Mouse (Mus musculus) spleen, postnatal 10 days (tissue): Measurements from ENCODE around the gene Trp53bp1.

Source experiments
- DNase-seq, 2 experiments: peaks; one replicate each; pipeline ENCODE4 v3.0.0; 2021 to 2022; ENCODE audit warnings: low spot score in 2 of 2

Trp53bp1 gene

GRCm38 (mm10) chr2:121271236-121271927, at the start of gene Trp53bp1:
TSS of gene Trp53bp1 (minus strand) at chr2:121271407.
- peak; percentile 93 to 95 for DNase-seq

- DNase-seq: no peak
These were observed 45.1 kb upstream of the Trp53bp1 start for GRCm38 (mm10) chr2:121316278-121316677.

GRCm38 (mm10) chr2:121308997-121309416, 37.8 kb upstream of the Trp53bp1 start:
- DNase-seq: no peak

GRCm38 (mm10) chr2:121300036-121300435, 28.8 kb upstream of the Trp53bp1 start:
- DNase-seq: no peak

GRCm38 (mm10) chr2:121299471-121299870, 28.3 kb upstream of the Trp53bp1 start:
- no peak for DNase-seq

GRCm38 (mm10) chr2:121298131-121298530, 26.9 kb upstream of the Trp53bp1 start:
- DNase-seq: no peak

- no peak for DNase-seq
These were observed 26.5 kb upstream of the Trp53bp1 start for GRCm38 (mm10) chr2:121297701-121298100.

GRCm38 (mm10) chr2:121296754-121297231, 25.6 kb upstream of the Trp53bp1 start:
- DNase-seq: no peak

- DNase-seq: no peak
These were observed 24.7 kb upstream of the Trp53bp1 start for GRCm38 (mm10) chr2:121295608-121296571.

- DNase-seq: no peak
These were observed 23.8 kb upstream of the Trp53bp1 start for GRCm38 (mm10) chr2:121294753-121295607.

- no peak for DNase-seq
These were observed 23.0 kb upstream of the Trp53bp1 start for GRCm38 (mm10) chr2:121294182-121294581.

- DNase-seq: no peak
These were observed 21.3 kb upstream of the Trp53bp1 start for GRCm38 (mm10) chr2:121292316-121293013.

- no peak for DNase-seq
These were observed 18.7 kb upstream of the Trp53bp1 start for GRCm38 (mm10) chr2:121289730-121290540.

- DNase-seq: peak; percentile 86 to 92
These were observed 17.9 kb upstream of the Trp53bp1 start, which contains the start of gene Map1a for GRCm38 (mm10) chr2:121288901-121289729. TSS of gene Map1a (plus strand) at chr2:121289600.

- no peak for DNase-seq
These were observed 16.6 kb upstream of the Trp53bp1 start for GRCm38 (mm10) chr2:121287850-121288249.

- DNase-seq: no peak
These were observed 815 bp upstream of the Trp53bp1 start for GRCm38 (mm10) chr2:121271928-121272516.

- no peak for DNase-seq
These were observed 529 bp downstream of the Trp53bp1 start for GRCm38 (mm10) chr2:121270521-121271235.

GRCm38 (mm10) chr2:121268446-121268845, 2.8 kb downstream of the Trp53bp1 start:
- no peak for DNase-seq
